28 mouse cellular contexts compared by ENCODE assay signal in genomic region chr4:98587686-98588085, GRCm38 (mm10).
DNase-seq lines count a peak whose midpoint lies in the region; ATAC-seq and TF ChIP-seq lines count a peak whose summit lies in the region.
"Had no signal": no experiment of that assay in that cellular context is flagged by ENCODE, and none has a peak within 500 bp of the region (broad histone marks: within the 10 kb centered on the region; RNA-seq: fewer than 3 reads in every experiment).

No protein-coding gene starts in this region.

- no peak overlapping the region for H3K4me3 ChIP-seq in limb, embryonic 14.5 days (replicated peaks; ENCODE audit: low read length)
- no peak overlapping the region for H3K4me3 ChIP-seq in limb, embryonic 10.5 days
- H3K4me3 ChIP-seq in kidney, embryonic 15.5 days (replicated peaks) = no peak overlapping the region
- H3K4me3 ChIP-seq: embryonic facial prominence, embryonic 10.5 days; forebrain, embryonic 10.5 days; heart, adult 2 months; heart, embryonic 13.5 days; limb, embryonic 12.5 days; liver, embryonic 13.5 days; midbrain, embryonic 12.5 days; neural tube, embryonic 12.5 days had no signal

- H3K9ac ChIP-seq in limb, embryonic 14.5 days (ENCODE audit: low read depth, low read length, severe bottlenecking) = no peak overlapping the region
- H3K9ac ChIP-seq in kidney, embryonic 15.5 days = no peak overlapping the region
- H3K9ac ChIP-seq: forebrain, postnatal 0 days; heart, embryonic 13.5 days; limb, embryonic 12.5 days; liver, embryonic 13.5 days; lung, embryonic 14.5 days; midbrain, embryonic 12.5 days; neural tube, embryonic 12.5 days had no signal

- no peak for TF ChIP-seq POLR2A in limb, embryonic 14.5 days (IDR thresholded peaks at IDR 0.05; ENCODE audit: borderline replicate concordance, extremely low read depth, insufficient read depth, insufficient read length)

- H3K9me3 ChIP-seq in limb, embryonic 14.5 days (ENCODE audit: control insufficient read depth, low read length) = no peaks in the 10 kb centered on the region
- no peaks in the 10 kb centered on the region for H3K9me3 ChIP-seq in limb, embryonic 10.5 days (replicated peaks)
- no peaks in the 10 kb centered on the region for H3K9me3 ChIP-seq in kidney, embryonic 15.5 days (replicated peaks)
- H3K9me3 ChIP-seq: embryonic facial prominence, embryonic 10.5 days; forebrain, embryonic 10.5 days; heart, embryonic 13.5 days; limb, embryonic 12.5 days; liver, embryonic 13.5 days; midbrain, embryonic 12.5 days; neural tube, embryonic 12.5 days had no signal

- no peaks in the 10 kb centered on the region for H3K27me3 ChIP-seq in limb, embryonic 14.5 days (ENCODE audit: control insufficient read depth, insufficient read depth, low read length)
- no peaks in the 10 kb centered on the region for H3K27me3 ChIP-seq in limb, embryonic 10.5 days (ENCODE audit: low read depth, poor library complexity, severe bottlenecking)
- H3K27me3 ChIP-seq in kidney, embryonic 15.5 days = no peaks in the 10 kb centered on the region
- H3K27me3 ChIP-seq: heart, embryonic 13.5 days; limb, embryonic 12.5 days; liver, embryonic 13.5 days; midbrain, embryonic 12.5 days; neural tube, embryonic 12.5 days had no signal

- WGBS in limb, embryonic 14.5 days = 58% methylated on average over 2 of the region's 2 CpGs
- 90% methylated on average over 2 of the region's 2 CpGs for WGBS in limb, embryonic 10.5 days
- 85% methylated on average over 2 of the region's 2 CpGs for WGBS in kidney, embryonic 15.5 days

- H3K27ac ChIP-seq in limb, embryonic 14.5 days (replicated peaks; ENCODE audit: low read depth, low read length) = no peak overlapping the region
- no peak overlapping the region for H3K27ac ChIP-seq in limb, embryonic 10.5 days
- no peak overlapping the region for H3K27ac ChIP-seq in kidney, embryonic 15.5 days
- H3K27ac ChIP-seq: embryonic facial prominence, embryonic 10.5 days; forebrain, embryonic 10.5 days; heart, adult 2 months; heart, embryonic 13.5 days; limb, embryonic 12.5 days; liver, embryonic 13.5 days; midbrain, embryonic 12.5 days; neural tube, embryonic 12.5 days; stomach, postnatal 0 days had no signal

- H3K36me3 ChIP-seq in limb, embryonic 14.5 days (ENCODE audit: control insufficient read depth, insufficient read depth, low read length) = no peaks in the 10 kb centered on the region
- H3K36me3 ChIP-seq in limb, embryonic 10.5 days = no peaks in the 10 kb centered on the region
- H3K36me3 ChIP-seq in kidney, embryonic 15.5 days = no peaks in the 10 kb centered on the region
- H3K36me3 ChIP-seq: embryonic facial prominence, embryonic 10.5 days; forebrain, embryonic 10.5 days; heart, embryonic 13.5 days; limb, embryonic 12.5 days; liver, embryonic 13.5 days; midbrain, embryonic 12.5 days; neural tube, embryonic 12.5 days had no signal

- no peaks in the 10 kb centered on the region for H3K4me1 ChIP-seq in limb, embryonic 14.5 days (ENCODE audit: control insufficient read depth, insufficient read depth, low read length)
- no peaks in the 10 kb centered on the region for H3K4me1 ChIP-seq in limb, embryonic 10.5 days
- 0 out of 2 replicates have a peak, but pooled peaks cover 3% of the 10 kb centered on the region for H3K4me1 ChIP-seq in kidney, embryonic 15.5 days
- H3K4me1 ChIP-seq: limb, embryonic 12.5 days; liver, embryonic 13.5 days; midbrain, embryonic 12.5 days; neural tube, embryonic 12.5 days had no signal

- ATAC-seq in limb, embryonic 14.5 days (ENCODE audit: low FRiP score, low read depth) = no peak
- ATAC-seq in kidney, embryonic 15.5 days (replicated peaks; ENCODE audit: low FRiP score) = no peak
- ATAC-seq: activated CD4-positive, CD25-positive, alpha-beta regulatory T cell, adult 4 months; forebrain, postnatal 0 days had no signal

- H3K4me2 ChIP-seq in limb, embryonic 14.5 days (replicated peaks; ENCODE audit: low read depth, low read length, severe bottlenecking) = no peak overlapping the region
- no peak overlapping the region for H3K4me2 ChIP-seq in kidney, embryonic 15.5 days
- H3K4me2 ChIP-seq: heart, embryonic 13.5 days; limb, embryonic 12.5 days; liver, embryonic 13.5 days; lung, embryonic 14.5 days; midbrain, embryonic 12.5 days; neural tube, embryonic 12.5 days had no signal

- peak; percentile 7 for DNase-seq in limb, embryonic 14.5 days (ENCODE audit: low spot score)
- DNase-seq in limb, embryonic 10.5 days (ENCODE audit: low spot score) = no peak
- peak; percentile 82 for DNase-seq in Muller cell, postnatal 12 days (ENCODE audit: inconsistent ontology term)
- DNase-seq in cerebellum, adult 18-20 months = peak; percentile 74 to 85
- peak; percentile 38 to 64 for DNase-seq in cerebellum, postnatal 14 days
- no peak for DNase-seq in neural tube, embryonic 10.5 days (ENCODE audit: extremely low spot score, low spot score)
- no peak for DNase-seq in kidney, adult 18-20 months
- DNase-seq: adrenal gland, postnatal 10 days; forebrain, postnatal 0 days; gastrocnemius, postnatal 36 days; heart, adult 2 months; heart, postnatal 14 days; kidney, adult 2 months; kidney, postnatal 36 days; layer of hippocampus, postnatal 36 days; liver, embryonic 13.5 days; lung, embryonic 14.5 days; thymus, adult 2 months; thymus, postnatal 4 days had no signal

Comparison
In these comparisons a context has a peak if more than half of its experiments do, and no peak if none do; other contexts are left out.
1. DNase-seq: peak in limb, embryonic 14.5 days (single experiment), Muller cell, postnatal 12 days (single experiment), cerebellum, adult 18-20 months (2 of 2) and cerebellum, postnatal 14 days (2 of 2); none in limb, embryonic 10.5 days (single experiment), neural tube, embryonic 10.5 days (single experiment) and kidney, adult 18-20 months (single experiment).